Mouse (Mus musculus): ENCODE measurements around the gene Tagln2. TPM values are rescaled to one million over a fixed set of nuclear protein-coding genes. Genes with fewer than 3 reads are reported as not detected.

Gene Tagln2
- 605 and 729 TPM in 2 replicates for polyA plus RNA-seq (2012; rRNA removed)

GRCm38 (mm10) chr1:172499765-172500441, at the start of gene Tagln2:
TSS of gene Tagln2 (plus strand) at chr1:172500047.

DNA sequence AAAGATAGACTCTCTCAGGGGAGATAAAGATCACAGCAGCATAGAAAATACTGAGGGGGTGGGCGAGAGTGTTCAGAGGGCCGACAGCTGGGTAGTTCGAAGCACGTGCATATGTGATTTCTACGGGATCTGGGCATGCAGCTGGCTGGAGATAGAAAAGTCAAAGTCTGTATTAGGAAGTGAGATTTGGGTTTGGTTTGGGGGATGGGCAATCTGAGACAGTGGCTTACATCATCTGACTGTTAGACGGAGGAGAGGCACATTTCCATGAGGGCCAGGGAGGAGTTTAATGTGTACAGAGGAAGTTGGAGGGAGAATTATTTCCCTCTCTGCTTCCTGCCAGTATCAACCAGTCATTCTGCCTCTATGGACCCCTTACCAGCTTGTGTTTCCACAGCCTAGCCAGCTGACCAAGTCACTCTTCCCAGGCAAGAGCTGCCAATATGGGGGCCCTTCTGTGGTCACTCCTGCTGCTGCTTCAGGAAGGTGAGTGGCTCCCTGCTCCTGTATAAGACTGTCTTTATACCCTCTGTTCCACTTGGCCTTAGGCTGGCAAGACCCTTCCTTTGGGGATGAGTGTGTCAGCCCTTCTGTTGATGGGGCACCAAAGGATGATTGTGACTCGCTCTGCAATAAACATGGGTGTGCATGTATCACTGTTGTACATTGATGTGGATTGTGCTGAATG, 24.6 kb upstream of the Tagln2 start, which contains the start of gene Slamf9:
Gene Slamf9 (plus strand): TSS at position 305 of the 688 bp plus-strand sequence.

GRCm38 (mm10) chr1:172481540-172482280, 18.1 kb upstream of the Tagln2 start, which contains the start of gene Igsf9:
TSS of gene Igsf9 (plus strand) at chr1:172481788.

DNA sequence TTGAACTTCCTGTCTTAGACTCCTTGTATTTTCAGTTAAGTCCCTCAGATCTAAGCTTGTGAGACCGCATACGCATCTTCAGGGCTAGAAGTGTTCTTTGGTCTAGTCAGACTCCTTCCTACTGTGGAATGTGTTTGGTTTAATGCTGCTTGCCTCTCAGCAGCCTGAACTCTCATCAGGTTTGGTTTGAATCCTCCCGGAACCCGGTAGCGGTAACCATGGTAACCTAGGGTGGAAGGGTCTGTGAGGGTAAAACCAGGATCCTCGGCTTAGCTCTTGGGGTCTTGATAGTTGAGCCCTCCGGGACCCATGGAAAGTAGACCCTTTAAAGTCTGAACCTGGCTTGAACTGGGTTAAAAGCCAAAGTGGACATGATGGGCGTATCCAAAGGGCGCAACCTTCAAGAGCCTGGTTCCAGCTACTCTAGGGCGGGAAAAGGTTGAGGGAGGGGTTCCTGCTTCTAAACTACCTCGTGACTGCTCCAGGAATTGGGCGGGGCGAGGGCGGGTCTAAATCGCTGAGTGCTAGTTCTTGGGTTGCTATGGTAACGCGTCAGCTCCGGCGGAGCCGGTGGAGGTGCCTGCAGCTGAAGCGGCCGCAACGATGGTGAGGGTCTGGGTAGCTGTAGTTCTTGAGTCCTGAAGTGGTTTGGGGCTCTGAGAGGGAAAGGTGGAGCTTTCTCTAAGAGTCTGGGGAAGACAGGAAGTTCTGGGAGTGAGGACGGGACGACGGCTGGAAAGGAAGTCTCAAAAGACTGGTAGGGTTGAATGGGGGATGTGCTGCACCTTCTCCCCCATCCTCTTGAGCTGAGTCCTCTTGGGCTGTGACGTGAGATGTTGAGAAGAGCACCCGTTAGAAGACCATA, 21.0 kb downstream of the Tagln2 start, which contains the start of gene Cfap45:
Gene Cfap45 (plus strand): TSS at position 226 of the 865 bp plus-strand sequence.

DNA sequence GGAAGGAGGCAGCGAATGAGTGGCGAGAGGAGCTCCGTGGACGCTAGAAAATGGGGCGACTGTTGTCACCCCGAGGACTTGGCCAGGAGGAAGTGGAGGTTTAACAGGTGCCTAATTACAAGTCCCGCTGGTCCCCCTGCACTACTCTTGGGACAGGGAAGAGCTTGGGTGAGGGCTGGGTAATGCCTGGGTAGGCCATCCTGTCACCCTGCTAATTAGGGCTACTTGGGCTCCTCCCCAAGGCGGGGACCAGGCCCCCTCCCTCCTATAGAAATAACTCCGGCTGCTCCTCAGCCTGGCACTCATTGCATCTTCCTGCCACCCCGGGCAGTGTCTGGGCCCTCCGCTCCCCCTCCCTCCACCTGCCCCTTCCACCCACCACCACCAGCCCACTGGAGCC, 55.8 kb downstream of the Tagln2 start, which contains the start of gene Vsig8:
Gene Vsig8 (plus strand): TSS at position 301 of the 400 bp plus-strand sequence.

Other genes starting within 250 kb of the Tagln2 start
- gene Atp1a4, start 241.6 kb upstream of the Tagln2 start, polyA plus RNA-seq (2012; rRNA removed): 0.10 TPM in 1 of 2 replicates, not detected in the other
- gene Igsf8, start 238.4 kb upstream of the Tagln2 start, polyA plus RNA-seq (2012; rRNA removed): 52.9 and 69.9 TPM in 2 replicates
- gene Atp1a2, start 202.0 kb upstream of the Tagln2 start, polyA plus RNA-seq (2012; rRNA removed): 5.7 and 8.7 TPM in 2 replicates
- 0.12 and 0.14 TPM in 2 replicates for gene Kcnj9, start 170.7 kb upstream of the Tagln2 start, polyA plus RNA-seq (2012; rRNA removed)
- 0.18 and 0.25 TPM in 2 replicates for gene Kcnj10, start 158.8 kb upstream of the Tagln2 start, polyA plus RNA-seq (2012; rRNA removed)
- gene Pigm, start 123.5 kb upstream of the Tagln2 start, polyA plus RNA-seq (2012; rRNA removed): 2.8 and 3.3 TPM in 2 replicates
- gene Slamf9, start 24.7 kb upstream of the Tagln2 start, polyA plus RNA-seq (2012; rRNA removed): 4.5 and 5.6 TPM in 2 replicates
- gene Igsf9, start 18.3 kb upstream of the Tagln2 start, polyA plus RNA-seq (2012; rRNA removed): 144 and 156 TPM in 2 replicates
- 3.8 and 4.0 TPM in 2 replicates for gene Cfap45, start 20.8 kb downstream of the Tagln2 start, polyA plus RNA-seq (2012; rRNA removed)
- gene Vsig8, start 55.9 kb downstream of the Tagln2 start, polyA plus RNA-seq (2012; rRNA removed): 31.8 and 65.5 TPM in 2 replicates
- 0.42 and 0.81 TPM in 2 replicates for gene Slamf8, start 90.5 kb downstream of the Tagln2 start, polyA plus RNA-seq (2012; rRNA removed)
- not detected in 2 replicates for gene Fcrl6, start 102.5 kb downstream of the Tagln2 start, polyA plus RNA-seq (2012; rRNA removed)
- gene Dusp23, start 132.9 kb downstream of the Tagln2 start, polyA plus RNA-seq (2012; rRNA removed): 15.7 and 21.8 TPM in 2 replicates
- 0.04 TPM in 2 replicates for gene Crp, start 198.0 kb downstream of the Tagln2 start, polyA plus RNA-seq (2012; rRNA removed)

Data from stomach, adult 2 months (tissue).